Mouse (Mus musculus): ENCODE results near the gene Scrn2.
A peak's percentile ranks its signal among the peaks of the same experiment; 100 is the strongest.

Scrn2 gene

DNA sequence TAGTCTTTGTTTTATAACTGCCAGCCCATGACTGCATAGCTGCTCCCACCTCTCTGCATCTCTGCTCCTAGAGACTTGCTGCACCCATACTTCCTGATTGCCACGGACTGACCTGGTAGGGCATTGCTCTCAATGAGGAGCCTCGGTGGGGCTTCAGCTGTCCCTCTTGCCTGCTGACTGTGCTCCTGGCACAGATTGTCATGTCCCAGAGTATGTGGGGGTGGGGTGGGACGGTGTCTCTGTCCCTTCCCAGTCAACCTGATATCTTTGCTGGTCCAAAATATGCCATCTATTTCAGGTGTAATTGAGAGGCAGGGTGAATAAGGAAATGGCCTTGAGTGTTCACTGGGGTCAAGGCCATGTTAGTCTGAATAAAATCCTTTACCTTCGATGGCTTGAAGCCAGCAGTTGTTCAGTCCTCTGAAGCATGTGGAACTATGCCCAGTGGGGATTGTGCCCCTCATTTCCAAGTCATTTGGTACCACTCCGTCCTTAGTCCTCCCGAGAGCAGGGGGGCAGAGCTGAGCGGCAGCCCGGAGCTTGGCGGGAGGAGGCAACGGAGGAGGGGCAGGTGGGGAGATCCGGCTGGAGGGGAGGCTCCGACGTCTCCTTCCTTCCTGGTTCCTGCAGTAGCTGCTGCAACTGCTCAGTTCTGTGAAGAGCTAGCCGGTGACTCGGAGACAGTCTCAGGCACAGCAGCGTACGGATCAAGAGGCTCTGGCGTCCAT lies 20.6 kb downstream of the Scrn2 start, which contains the start of gene Osbpl7:
Gene Osbpl7 (plus strand): TSS at position 413 of the 728 bp plus-strand sequence.
- no peak for DNase-seq (ENCODE audit: low read depth)

DNA sequence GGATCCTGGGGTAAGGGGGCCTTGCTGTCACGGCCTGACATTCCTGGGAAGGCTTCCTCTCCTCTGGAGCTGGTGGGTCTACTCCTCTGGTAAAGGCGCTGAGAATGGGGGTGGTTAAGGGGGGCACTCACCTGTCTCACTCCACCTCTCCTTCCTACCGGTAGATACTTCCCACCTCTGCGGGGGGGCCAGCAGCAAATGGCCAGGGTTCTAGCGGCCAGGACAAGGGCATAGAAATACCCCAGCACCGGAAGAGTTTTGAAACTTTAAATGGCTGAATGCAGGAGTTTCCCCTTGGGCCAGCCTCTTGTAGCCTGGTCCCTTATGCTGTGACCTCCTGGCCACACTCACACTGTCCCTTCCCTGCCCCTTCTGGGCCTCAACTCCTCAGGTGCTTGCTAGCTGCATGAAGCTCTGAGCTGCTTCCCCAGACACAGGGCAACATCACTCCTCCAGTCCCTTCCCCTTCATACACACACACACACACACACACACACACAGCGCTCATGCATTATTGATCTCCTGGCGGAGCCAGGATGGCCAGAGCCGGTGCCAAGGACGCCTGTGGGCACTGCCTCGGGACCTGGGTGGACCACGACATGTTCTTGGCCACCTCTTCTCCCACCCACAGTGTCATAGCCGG lies 21.3 kb downstream of the Scrn2 start:
- DNase-seq (ENCODE audit: low read depth) = no peak

GRCm38 (mm10) chr11:97052219-97052646 lies 22.5 kb downstream of the Scrn2 start:
- peak; percentile 58 for DNase-seq (ENCODE audit: low read depth)

GRCm38 (mm10) chr11:97063274-97063920 lies 33.7 kb downstream of the Scrn2 start:
- DNase-seq (ENCODE audit: low read depth) = no peak

GRCm38 (mm10) chr11:97063921-97064295 lies 34.2 kb downstream of the Scrn2 start:
- DNase-seq (ENCODE audit: low read depth) = no peak

DNA sequence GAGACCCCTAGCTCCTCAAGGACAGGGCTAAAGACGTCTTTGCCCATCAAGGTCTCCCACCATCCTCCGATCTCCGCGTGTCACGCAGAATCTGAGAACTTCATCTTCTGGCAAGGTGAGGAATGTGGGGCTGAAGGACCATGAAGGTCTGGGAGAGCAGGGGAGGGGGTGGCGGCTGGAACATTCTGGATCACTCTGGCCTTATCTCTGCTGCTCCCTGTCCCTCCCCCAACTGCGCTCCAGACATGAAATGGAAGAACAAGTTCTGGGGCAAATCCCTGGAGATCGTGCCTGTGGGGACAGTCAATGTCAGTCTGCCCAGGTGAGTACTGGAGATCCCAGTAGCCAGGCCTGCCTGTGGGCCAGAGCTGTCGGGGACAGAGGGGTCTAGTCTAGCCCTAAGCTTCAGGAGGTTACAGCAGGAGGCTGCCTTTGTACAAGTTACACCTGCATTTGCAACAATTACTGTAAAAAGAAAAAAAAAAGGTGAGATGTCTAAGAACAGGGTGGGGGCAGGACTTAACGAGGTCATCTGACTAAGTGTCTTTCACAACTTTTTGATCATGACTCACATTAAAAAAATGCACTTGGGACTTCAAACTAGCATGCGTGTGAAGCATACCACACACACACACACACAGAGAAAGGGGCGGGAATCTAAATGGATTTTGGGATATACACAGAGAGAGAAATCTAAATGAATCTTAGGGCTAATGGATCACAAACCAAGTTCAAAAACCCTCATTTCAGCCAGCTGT lies 36.0 kb downstream of the Scrn2 start:
- no peak for DNase-seq (ENCODE audit: low read depth)

- DNase-seq (ENCODE audit: low read depth) = no peak
These were observed 37.1 kb downstream of the Scrn2 start for GRCm38 (mm10) chr11:97066656-97067360.

DNA sequence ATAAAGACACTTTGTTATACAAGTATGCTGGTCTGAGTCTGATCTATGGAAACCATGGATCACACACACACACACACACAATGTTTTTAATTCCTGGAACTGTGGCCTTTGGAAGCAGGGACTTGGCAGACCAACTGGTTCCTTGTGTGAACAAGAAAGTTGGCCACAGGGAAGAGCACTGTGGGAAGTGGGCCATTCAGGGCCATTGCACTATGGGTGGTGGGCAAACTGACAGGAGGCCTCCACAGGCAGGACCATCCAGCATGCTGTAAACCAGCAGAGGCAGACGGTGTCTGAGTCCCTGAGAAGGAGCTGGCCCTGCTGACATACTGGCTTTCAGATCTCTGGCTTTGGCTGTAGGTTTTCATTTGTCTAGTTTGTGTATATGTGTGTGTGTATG lies 39.6 kb downstream of the Scrn2 start:
- no peak for DNase-seq (ENCODE audit: low read depth)

GRCm38 (mm10) chr11:97069770-97070169 lies 40.0 kb downstream of the Scrn2 start:
- no peak for DNase-seq (ENCODE audit: low read depth)

- no peak for DNase-seq (ENCODE audit: low read depth)
These were observed 41.4 kb downstream of the Scrn2 start for GRCm38 (mm10) chr11:97071129-97071528.

DNA sequence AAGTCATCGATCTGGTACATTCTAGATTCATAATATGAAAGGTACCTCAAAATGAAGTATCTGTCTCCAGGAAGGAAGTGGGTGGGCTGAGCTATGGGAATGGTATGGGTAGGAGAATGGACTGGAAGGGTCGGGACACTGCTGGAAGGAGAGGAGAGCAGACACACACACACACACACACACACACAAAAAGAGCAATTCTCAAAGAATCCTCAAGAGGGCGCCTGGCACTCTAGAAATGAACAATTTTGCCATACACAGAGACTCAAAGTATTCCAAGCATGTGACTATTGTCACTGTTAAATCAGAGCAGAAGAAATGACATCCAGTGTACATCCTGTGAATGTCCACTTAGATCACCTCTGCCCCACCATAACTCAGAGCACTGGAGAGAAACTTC lies 42.8 kb downstream of the Scrn2 start:
- peak; percentile 41 for DNase-seq (ENCODE audit: low read depth)

- DNase-seq (ENCODE audit: low read depth) = no peak
These were observed 44.5 kb downstream of the Scrn2 start for GRCm38 (mm10) chr11:97074235-97074634.

DNA sequence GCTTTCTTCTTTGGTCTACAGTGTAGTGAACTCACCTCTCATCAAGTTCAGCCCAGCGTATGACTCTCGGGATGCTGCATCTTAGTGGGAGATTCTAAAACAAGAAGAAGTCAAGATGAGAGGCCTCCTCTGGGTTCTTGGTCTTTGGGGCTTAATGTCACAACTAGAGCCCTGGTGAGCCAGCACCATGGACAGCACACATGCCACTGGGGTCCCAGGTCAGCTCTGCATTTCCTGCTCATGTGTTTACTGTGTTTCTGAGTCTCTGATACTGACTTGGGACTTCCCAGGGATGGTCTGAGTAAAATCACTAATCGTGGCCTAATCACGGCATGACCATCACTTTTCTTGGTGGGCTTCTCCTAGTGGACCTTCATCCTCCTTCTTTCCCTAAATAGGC lies 49.0 kb downstream of the Scrn2 start:
- no peak for DNase-seq (ENCODE audit: low read depth)

- DNase-seq (ENCODE audit: low read depth) = no peak
These were observed 50.6 kb downstream of the Scrn2 start for GRCm38 (mm10) chr11:97080291-97080690.

DNA sequence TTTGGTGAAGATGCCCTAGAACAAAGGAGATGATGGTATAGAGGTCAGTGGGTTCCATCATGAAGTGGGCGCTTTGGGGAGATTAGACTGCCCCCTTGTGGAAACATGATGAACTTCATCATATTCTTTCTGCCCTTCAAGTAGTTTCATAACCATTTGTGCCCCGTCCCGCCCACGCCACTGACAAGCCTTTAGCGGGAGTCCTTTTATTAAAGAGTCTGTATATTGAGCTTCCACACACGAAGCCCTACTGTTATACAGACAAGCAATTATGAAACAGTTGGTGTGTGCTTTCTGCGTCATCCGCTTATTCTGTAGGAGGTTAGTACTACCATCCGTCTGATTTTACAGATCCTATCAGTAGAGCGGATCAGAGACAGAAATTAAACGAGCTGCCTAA lies 53.2 kb downstream of the Scrn2 start:
- peak; percentile 50 for DNase-seq (ENCODE audit: low read depth)

Measured in c-Kit-positive CD71-positive TER-119-negative erythroid progenitor cells, embryonic 14.5 days (primary cell).